Mouse (Mus musculus) heart, embryonic 14.5 days (tissue): ENCODE data around the gene Farp2. TPM values are rescaled to one million over a fixed set of nuclear protein-coding genes. Genes with fewer than 3 reads are reported as not detected.

Experiments
- ATAC-seq: fragments of 200-750 bp; cut with Nextera tagmentation; 2 replicates; pipeline ENCODE4 v1.8.0; 2017; ENCODE audit warnings: low read depth, moderate TSS enrichment; ENCODE audit not compliant: insufficient number of reproducible peaks, insufficient read depth, low FRiP score
- H3K27ac ChIP-seq, 2 experiments: fragments of 200-500 bp in 1 of 2; fragments of 300-500 bp in 1 of 2; sonication (generic) in 1 of 2; replicated peaks in 1 of 2; 2 replicates each; pipeline ENCODE4 v1.5.1; 2012 to 2014; ENCODE audit warnings: low read depth in 2 of 2, low read length in 2 of 2, control low read depth in 1 of 2, mild to moderate bottlenecking in 1 of 2, mixed read lengths in 1 of 2; ENCODE audit not compliant: control insufficient read depth in 1 of 2, insufficient read depth in 1 of 2
- H3K27me3 ChIP-seq: fragments of 300-500 bp; sonication (generic); 2 replicates; pipeline ENCODE4 v1.6.1; 2014; ENCODE audit warnings: mild to moderate bottlenecking, low read length, control low read depth; ENCODE audit not compliant: control insufficient read depth, insufficient read depth
- H3K36me3 ChIP-seq: fragments of 300-500 bp; sonication (generic); 2 replicates; pipeline ENCODE4 v1.6.1; 2014; ENCODE audit warnings: mild to moderate bottlenecking, control low read depth, low read length, mixed read lengths; ENCODE audit not compliant: control insufficient read depth, insufficient read depth
- H3K4me1 ChIP-seq, 2 experiments: fragments of 200-500 bp in 1 of 2; fragments of 300-500 bp in 1 of 2; sonication (generic) in 1 of 2; 2 replicates each; pipeline ENCODE4 v1.6.1; 2012 to 2014; ENCODE audit warnings: low read length in 2 of 2, control low read depth in 1 of 2, mixed read lengths in 1 of 2; ENCODE audit not compliant: control insufficient read depth in 2 of 2, insufficient read depth in 2 of 2
- H3K4me2 ChIP-seq: fragments of 300-500 bp; sonication (generic); 2 replicates; pipeline ENCODE4 v1.6.1; 2014; ENCODE audit warnings: mild to moderate bottlenecking, low read length
- H3K4me3 ChIP-seq, 2 experiments: fragments of 200-500 bp in 1 of 2; fragments of 300-500 bp in 1 of 2; sonication (generic) in 1 of 2; 2 replicates each; pipeline ENCODE4 v1.5.1; 2012 to 2014; ENCODE audit warnings: low read length in 2 of 2, mild to moderate bottlenecking in 2 of 2, control low read depth in 1 of 2, low read depth in 1 of 2, moderate library complexity in 1 of 2; ENCODE audit not compliant: control insufficient read depth in 1 of 2, insufficient read depth in 1 of 2
- H3K9ac ChIP-seq: fragments of 300-500 bp; sonication (generic); 2 replicates; pipeline ENCODE4 v1.6.1; 2014; ENCODE audit warnings: mild to moderate bottlenecking, low read length
- H3K9me3 ChIP-seq: fragments of 300-500 bp; sonication (generic); 2 replicates; pipeline ENCODE4 v1.6.1; 2016; ENCODE audit warnings: low read length, control low read depth; ENCODE audit not compliant: control insufficient read depth
- WGBS: fragments of 180-500 bp; shearing (Covaris S2); extraction: QIAGEN DNeasy Blood & Tissue Kit; methylation state at CpG from one replicate; pipeline ENCODE4 v1.1.7; 2014; 5-methylcytosine and 5-hydroxymethylcytosine counted together
- polyA plus RNA-seq: library from polyadenylated mRNA; unstranded; fragments of >200 nt; fragmentation: Nextera tagmentation; extraction: Ambion mirVana; gene quantifications from 2 replicates; pipeline ENCODE4 v1.2.1, GENCODE M21; 2014

Farp2 gene
- polyA plus RNA-seq, 1 experiment from 2014 or later = 4.2 TPM

DNA sequence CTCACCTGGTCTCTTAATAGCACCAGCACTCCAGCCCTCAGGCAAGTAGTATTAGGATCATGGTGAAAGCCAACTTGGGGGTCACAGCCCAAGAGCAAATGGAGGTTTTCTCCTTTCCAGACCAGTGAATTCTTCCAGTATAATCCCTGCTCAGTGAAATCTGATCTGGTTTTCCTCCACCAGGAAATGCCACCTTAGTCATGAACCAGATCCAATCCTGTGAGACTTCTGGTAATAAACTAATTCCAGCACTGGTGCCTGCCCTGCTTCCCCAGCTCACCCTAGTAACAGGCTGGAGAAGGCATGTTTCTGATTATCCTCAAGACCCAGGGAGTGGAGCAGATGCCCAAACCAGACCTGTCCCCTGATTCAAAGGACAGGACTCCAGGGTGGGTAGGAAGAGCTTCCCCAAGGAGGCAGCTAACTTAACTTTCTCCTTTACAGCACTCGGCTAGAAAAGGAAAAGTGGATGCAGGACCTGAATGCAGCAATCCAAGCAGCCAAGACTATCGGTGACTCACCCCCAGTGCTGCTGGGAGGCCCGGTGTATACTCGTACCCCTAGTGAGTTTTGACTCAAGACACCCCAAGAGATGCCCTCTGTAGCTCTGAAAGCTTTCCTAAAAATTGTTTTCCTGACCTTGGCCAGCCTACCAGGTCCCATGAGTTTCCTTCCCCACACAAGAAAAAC is 106.3 kb downstream of the Farp2 start:
- no peak overlapping the region for H3K4me2 ChIP-seq
- peaks cover 38% of the 10 kb centered on the region for H3K36me3 ChIP-seq
- H3K9ac ChIP-seq = no peak overlapping the region
- no peaks in the 10 kb centered on the region; a peak in 1 of 4 replicates for H3K4me1 ChIP-seq
- no peak overlapping the region for H3K27ac ChIP-seq
- H3K27me3 ChIP-seq = no peaks in the 10 kb centered on the region
- no peak for ATAC-seq
- no peak overlapping the region for H3K4me3 ChIP-seq
- no peaks in the 10 kb centered on the region for H3K9me3 ChIP-seq
- WGBS = 88% methylated on average over 4 of the region's 4 CpGs

DNA sequence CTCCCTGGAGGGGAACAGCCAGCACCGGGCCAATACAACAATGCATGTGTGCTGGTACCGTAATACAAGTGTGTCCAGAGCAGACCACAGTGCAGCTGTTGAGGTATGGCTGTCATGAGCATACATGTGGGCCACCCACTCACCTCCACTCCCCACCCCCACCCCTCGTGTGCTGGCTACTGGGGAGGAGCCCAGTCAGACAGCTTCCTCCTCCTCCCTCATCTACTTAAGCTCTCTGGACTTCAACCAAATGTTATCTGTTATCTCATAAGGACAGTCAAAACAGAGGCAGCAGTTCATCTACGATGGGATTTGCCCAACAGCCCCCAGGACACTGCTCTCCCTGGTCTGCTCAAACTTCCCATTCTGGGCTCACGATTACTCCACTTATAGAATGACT is 107.1 kb downstream of the Farp2 start:
- H3K9ac ChIP-seq = no peak overlapping the region
- H3K4me2 ChIP-seq = no peak overlapping the region
- no peaks in the 10 kb centered on the region for H3K9me3 ChIP-seq
- ATAC-seq = no peak
- no peaks in the 10 kb centered on the region; a peak in 1 of 4 replicates for H3K4me1 ChIP-seq
- no peak overlapping the region for H3K27ac ChIP-seq
- WGBS = 45% methylated on average over 5 of the region's 5 CpGs
- no peak overlapping the region for H3K4me3 ChIP-seq
- H3K27me3 ChIP-seq = no peaks in the 10 kb centered on the region
- H3K36me3 ChIP-seq = peaks cover 46% of the 10 kb centered on the region

- no peak overlapping the region for H3K4me3 ChIP-seq
- ATAC-seq = no peak
- no peaks in the 10 kb centered on the region for H3K9me3 ChIP-seq
- H3K9ac ChIP-seq = no peak overlapping the region
- WGBS = 48% methylated on average over 1 of the region's 1 CpGs
- peaks cover 98% of the 10 kb centered on the region for H3K36me3 ChIP-seq
- no peak overlapping the region for H3K4me2 ChIP-seq
- no peaks in the 10 kb centered on the region for H3K4me1 ChIP-seq
- no peak overlapping the region for H3K27ac ChIP-seq
- H3K27me3 ChIP-seq = no peaks in the 10 kb centered on the region
Measured at GRCm38 (mm10) chr1:93624502-93624901, 112.6 kb downstream of the Farp2 start.

- no peak overlapping the region for H3K27ac ChIP-seq
- H3K9ac ChIP-seq = no peak overlapping the region
- H3K9me3 ChIP-seq = no peaks in the 10 kb centered on the region
- H3K36me3 ChIP-seq = peaks cover 49% of the 10 kb centered on the region
- peaks cover 3 to 23% of the 10 kb centered on the region in 2 experiments; a peak in 3 of 4 replicates for H3K4me1 ChIP-seq
- ATAC-seq = no peak
- H3K4me3 ChIP-seq = no peak overlapping the region
- H3K27me3 ChIP-seq = no peaks in the 10 kb centered on the region
- WGBS = 76% methylated on average over 3 of the region's 3 CpGs
- H3K4me2 ChIP-seq = no peak overlapping the region
Measured at GRCm38 (mm10) chr1:93630796-93631195, 118.9 kb downstream of the Farp2 start.

GRCm38 (mm10) chr1:93632723-93633122 is 120.8 kb downstream of the Farp2 start:
- no peak for ATAC-seq
- Histone ChIP-seq H3K27me3 (no peaks in the 10 kb centered on the region), H3K9me3 (no peaks in the 10 kb centered on the region), H3K4me2 (no peak overlapping the region), H3K4me1 (peaks cover 3 to 27% of the 10 kb centered on the region in 2 experiments; a peak in 3 of 4 replicates), H3K27ac (no peak overlapping the region), H3K36me3 (peaks cover 30% of the 10 kb centered on the region), H3K9ac (no peak overlapping the region), H3K4me3 (no peak overlapping the region)
- 63% methylated on average over 3 of the region's 3 CpGs for WGBS

DNA sequence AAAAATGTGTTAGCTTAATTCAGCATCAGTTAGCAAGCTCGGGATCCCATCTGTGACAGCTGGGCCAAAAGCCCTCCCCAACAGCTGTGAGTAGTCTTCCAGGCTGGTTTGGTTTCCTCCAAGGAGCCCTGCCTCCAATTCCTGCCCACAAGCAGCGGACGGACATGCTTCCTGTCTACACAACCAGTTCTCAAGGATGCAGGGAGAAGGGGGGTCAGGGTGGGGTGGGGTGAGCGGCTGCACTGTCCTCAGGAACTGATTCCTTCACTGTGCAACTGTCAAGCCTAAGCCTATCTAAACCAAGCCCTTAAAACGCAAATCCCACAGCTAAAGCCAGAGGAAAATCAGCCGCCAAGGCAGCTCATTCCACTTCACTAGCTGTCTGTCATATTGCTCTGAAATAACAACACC is 122.6 kb downstream of the Farp2 start:
- no peaks in the 10 kb centered on the region for H3K9me3 ChIP-seq
- peaks cover 12% of the 10 kb centered on the region; the same call in 1 of the 2 replicates for H3K36me3 ChIP-seq
- 0 out of 2 replicates have a peak, but pooled peaks have one; percentile 1 for ATAC-seq
- H3K4me2 ChIP-seq = peak overlapping the region; percentile 90
- H3K4me3 ChIP-seq = peak overlapping the region; percentile 74 to 92
- no peaks in the 10 kb centered on the region for H3K27me3 ChIP-seq
- H3K27ac ChIP-seq = peak overlapping the region; percentile 40 to 88
- 3% methylated on average over 6 of the region's 6 CpGs for WGBS
- peak overlapping the region; percentile 89 for H3K9ac ChIP-seq
- peaks cover 3 to 27% of the 10 kb centered on the region in 2 experiments; a peak in 3 of 4 replicates for H3K4me1 ChIP-seq

- Histone ChIP-seq H3K4me1 (peaks cover 3 to 27% of the 10 kb centered on the region in 2 experiments; a peak in 3 of 4 replicates), H3K4me3 (peak overlapping the region; percentile 74 to 92), H3K9ac (peak overlapping the region; percentile 89), H3K36me3 (peaks cover 11% of the 10 kb centered on the region; the same call in 1 of the 2 replicates), H3K4me2 (peak overlapping the region; percentile 90), H3K27ac (peak overlapping the region; percentile 40 to 88), H3K9me3 (no peaks in the 10 kb centered on the region), H3K27me3 (no peaks in the 10 kb centered on the region)
- peak; percentile 8; the same call in 1 of the 2 replicates for ATAC-seq
- under 1% methylated on average over 58 of the region's 58 CpGs for WGBS
Measured at GRCm38 (mm10) chr1:93635091-93635579, 123.3 kb downstream of the Farp2 start.
